Mouse (Mus musculus) testis, postnatal 14 days (tissue): ENCODE data around the gene Nnat.
"Not testable (repeated sequence)": the region's sequence is repeated elsewhere in the genome, so short reads cannot be mapped to it uniquely, and the experiment has no call there.

Experiments used
- DNase-seq: peaks from one replicate; pipeline ENCODE4 v3.0.0; 2021; ENCODE audit warnings: low spot score

Gene Nnat

GRCm38 (mm10) chr2:157552158-157552886, 7.6 kb upstream of the Nnat start:
- DNase-seq: no peak

GRCm38 (mm10) chr2:157556074-157556698, 3.7 kb upstream of the Nnat start:
- DNase-seq: no peak

GRCm38 (mm10) chr2:157558051-157558450, 1.8 kb upstream of the Nnat start:
- DNase-seq: no peak

DNA sequence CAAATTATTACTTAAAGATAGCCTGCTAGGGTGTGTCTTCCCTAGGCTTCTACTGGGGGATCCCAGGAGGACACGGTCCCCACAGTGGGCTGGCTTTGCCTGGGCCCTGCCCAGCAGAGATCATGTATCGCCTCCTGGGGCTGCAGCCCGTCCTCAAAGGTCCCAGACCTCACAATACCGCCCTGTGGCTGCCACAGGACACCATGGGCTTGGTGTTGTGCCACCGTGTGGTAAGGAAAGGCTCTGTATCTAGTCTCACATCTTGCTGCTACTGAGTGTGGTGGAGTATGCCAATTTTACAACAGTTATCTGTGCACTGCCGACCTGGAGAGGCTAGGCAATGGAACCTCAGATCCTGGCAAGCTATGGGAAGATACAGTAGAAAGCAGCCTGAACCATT, 1.4 kb upstream of the Nnat start:
- DNase-seq: no peak

DNA sequence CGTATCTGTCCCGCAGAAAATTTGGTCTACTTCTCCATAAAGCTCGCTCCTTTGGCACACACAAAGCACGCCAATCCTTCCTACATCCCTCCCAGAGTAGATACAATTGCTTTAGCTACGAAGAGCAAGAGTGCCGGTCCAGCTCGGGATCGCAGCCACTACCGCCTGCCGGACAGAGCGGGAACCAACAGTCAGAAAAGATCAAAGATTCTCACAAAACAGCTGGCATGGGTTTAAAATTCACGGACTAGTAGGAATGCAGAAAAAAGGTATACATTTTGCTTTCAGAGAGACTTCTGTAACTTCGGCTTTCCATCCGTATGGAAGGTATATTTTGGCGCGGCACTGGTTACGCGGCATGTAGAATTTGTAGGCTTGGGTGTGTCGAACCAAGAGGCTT, 438 bp upstream of the Nnat start:
- DNase-seq: no peak

DNA sequence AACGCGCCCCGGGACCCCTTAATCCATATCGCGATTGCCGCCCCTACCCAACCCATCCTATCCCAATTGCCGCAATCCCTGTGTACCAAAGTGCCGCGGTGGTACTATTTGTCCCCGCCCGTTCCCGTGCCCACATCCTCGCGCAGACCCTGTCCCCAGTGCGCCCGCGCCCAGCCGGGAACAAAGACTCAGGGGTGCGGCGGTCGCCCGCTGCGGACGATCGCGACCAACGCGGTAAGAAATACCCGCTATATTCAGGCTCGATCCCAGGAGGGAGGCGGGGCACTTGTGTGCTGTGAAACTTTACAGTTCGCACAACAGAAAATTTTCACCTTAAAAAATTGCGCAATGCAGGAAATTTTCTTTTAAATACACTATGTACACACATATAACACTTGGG, 424 bp downstream of the Nnat start:
- DNase-seq: no peak

- DNase-seq: peak; percentile 81
Measured at GRCm38 (mm10) chr2:157561165-157561836, 1.4 kb downstream of the Nnat start.

- no peak for DNase-seq
Measured at GRCm38 (mm10) chr2:157563031-157563430, 3.2 kb downstream of the Nnat start.

GRCm38 (mm10) chr2:157564723-157565122, 4.8 kb downstream of the Nnat start:
- DNase-seq: no peak

DNA sequence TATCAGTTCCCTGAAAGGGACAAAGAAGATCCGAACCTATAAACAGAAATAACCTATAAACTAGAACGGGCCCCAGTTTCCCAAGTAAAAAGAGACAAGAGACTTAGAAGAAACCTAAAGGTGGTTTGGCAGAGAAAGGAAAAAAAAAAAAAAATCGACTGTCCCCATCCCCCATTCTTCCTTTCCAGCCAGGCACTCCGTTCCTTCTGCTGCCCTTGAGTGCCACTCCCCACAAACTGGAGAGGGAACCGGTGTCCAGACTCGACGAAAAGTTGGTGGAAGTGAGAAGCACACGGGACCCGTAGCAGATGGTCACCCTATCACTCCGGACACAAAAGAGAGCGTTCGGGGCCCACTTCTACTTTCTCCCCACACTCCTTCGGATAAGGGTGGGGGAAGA, 5.6 kb downstream of the Nnat start:
- no peak for DNase-seq

DNA sequence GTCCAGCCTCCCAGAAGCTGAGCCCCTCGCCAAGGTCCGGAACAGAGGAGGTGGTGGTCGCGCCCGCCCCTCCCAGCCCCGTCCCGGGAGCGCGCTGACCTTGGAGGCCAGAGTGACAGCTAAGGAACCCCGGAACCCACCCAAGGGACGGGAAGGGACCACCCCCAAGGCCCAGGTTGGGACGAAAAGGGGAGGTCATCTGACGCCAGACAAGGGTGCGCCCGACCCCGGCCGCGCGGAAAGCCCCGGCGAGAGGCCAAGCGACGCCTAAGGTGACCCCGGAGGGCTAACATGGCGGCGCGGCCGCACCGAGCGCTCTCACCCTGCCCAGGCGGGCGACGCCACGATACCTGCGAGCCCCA, 6.0 kb downstream of the Nnat start:
- DNase-seq: no peak

DNA sequence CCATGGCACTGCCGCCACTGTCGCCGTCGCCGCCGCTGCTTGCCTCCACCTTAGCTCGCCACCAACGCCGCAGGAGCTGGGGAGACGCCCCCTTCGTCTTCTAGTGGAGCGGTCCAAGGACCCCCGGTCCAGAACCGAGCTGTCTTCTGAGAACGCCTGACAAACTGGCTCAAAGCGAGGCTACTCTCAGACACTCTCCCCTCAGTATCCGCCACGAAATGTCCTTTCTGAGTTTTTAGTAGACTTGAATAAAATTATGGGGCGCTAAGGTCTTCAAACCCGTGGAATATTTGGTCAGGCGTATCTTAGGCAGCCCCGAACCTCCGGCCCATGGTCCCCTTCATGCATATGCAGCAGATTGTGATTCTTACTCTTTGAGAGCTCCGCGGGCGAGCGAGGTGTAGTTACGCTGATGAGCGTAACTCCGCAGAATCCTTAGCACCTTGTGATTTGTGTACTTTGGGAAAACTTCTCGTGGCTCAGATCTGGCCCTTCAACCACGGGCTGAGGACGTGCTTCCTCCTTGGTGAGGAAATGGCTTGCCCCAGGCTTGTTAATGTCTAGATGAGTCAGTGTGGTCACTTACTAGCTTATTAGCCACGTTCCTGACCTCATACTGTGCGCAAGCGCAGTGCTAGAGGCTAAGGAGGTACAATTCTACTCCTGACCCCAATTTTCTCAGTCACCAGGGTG, 6.5 kb downstream of the Nnat start:
- peak; percentile 86 for DNase-seq

GRCm38 (mm10) chr2:157567235-157567961, 7.5 kb downstream of the Nnat start:
- peak; percentile 55 for DNase-seq

- DNase-seq: no peak
Measured at GRCm38 (mm10) chr2:157568881-157569280, 9.0 kb downstream of the Nnat start.

- DNase-seq: no peak
Measured at GRCm38 (mm10) chr2:157569796-157570485, 10.1 kb downstream of the Nnat start.

DNA sequence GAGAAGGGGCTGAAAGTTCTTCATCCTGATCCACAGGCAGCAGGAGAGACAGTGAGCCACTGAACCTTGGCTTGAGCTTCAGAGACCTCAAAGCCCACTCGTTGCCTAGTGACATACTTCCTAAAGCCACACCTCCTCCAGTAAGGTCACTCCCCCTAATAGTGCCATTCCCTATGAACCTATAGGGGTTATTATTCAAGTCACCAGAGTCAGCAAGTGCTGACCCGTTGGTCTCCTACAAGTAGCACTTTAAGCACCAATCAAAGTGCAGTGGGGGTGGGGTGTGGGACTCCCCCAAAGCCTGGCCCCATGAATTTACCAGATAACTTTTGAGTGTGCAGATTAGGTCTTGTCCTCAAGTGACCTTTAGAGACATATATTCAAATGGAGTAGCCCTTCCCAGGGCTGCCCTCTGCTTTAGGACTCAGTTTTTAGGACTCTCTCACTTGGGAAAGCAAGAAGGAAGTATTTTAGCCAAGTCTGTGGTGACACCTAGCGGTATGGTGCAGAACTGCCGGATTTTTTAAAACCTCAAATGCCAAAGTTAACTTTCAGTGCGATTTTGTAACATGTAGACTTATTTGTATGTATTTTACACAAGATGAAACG, 11.4 kb downstream of the Nnat start, which contains the start of gene Blcap:
Gene Blcap (minus strand): TSS at position 51 of the 609 bp plus-strand sequence.
- no peak for DNase-seq

GRCm38 (mm10) chr2:157572786-157573185, 12.9 kb downstream of the Nnat start:
- no peak for DNase-seq

DNA sequence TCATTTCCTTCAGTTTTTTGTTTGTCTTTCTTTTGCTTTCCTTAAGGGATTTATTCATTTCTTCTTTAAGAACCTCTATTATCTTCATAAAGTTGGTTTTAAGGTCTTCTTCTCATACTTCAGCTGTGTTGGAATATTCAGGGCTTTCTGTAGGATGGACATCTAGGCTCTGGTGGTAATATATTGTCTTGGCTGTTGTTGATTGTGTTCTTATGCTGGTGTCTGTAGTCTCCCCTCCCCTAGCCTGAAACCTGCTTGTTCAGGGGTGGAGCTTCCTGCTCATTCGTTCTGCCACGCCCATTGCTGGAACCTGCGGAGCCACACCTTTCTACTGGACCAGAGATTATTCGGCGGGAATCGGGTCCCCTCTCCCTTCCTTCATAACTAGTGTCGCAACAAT, 25.5 kb downstream of the Nnat start:
- DNase-seq: not testable (repeated sequence)

GRCm38 (mm10) chr2:157596876-157597566, 37.1 kb downstream of the Nnat start:
- DNase-seq: peak; percentile 41

- DNase-seq: peak; percentile 68
Measured at GRCm38 (mm10) chr2:157601435-157601839, 41.6 kb downstream of the Nnat start.
